Mouse (Mus musculus): ENCODE measurements around the gene Nkx6-2.

- TF ChIP-seq POLR2A (IDR thresholded peaks at IDR 0.05; ENCODE audit: low read depth, low read length) (no peak), CTCF (IDR thresholded peaks at IDR 0.05; ENCODE audit: extremely low read depth, insufficient read length, insufficient replicate concordance, low read depth, low read length) (no peak)
Observed at GRCm38 (mm10) chr7:139541422-139541821, 41.2 kb downstream of the Nkx6-2 start.

Data from small intestine, adult 2 months (tissue).